Mouse (Mus musculus): Measurements from ENCODE around the gene Pip4k2a. TPM values are rescaled to one million over a fixed set of nuclear protein-coding genes. Genes with fewer than 3 reads are reported as not detected.

Pip4k2a gene
- polyA plus RNA-seq, 1 experiment from 2014 or later = 12.0 TPM

GRCm38 (mm10) chr2:18921570-18922180 is 76.3 kb downstream of the Pip4k2a start:
- TF ChIP-seq CTCF (IDR thresholded peaks at IDR 0.05; ENCODE audit: low read depth) = no peak
- Histone ChIP-seq H3K4me2 (replicated peaks; ENCODE audit: low read depth) (no peak overlapping the region), H3K27me3 (replicated peaks; ENCODE audit: control insufficient read depth, insufficient read depth, low read length) (no peaks in the 10 kb centered on the region), H3K27ac (ENCODE audit: low read depth, low read length) (no peak overlapping the region), H3K36me3 (ENCODE audit: control insufficient read depth, insufficient read depth) (no peaks in the 10 kb centered on the region), H3K4me1 (replicated peaks; ENCODE audit: control insufficient read depth, insufficient read depth, low read length) (no peaks in the 10 kb centered on the region), H3K9me3 (ENCODE audit: control insufficient read depth) (no peaks in the 10 kb centered on the region), H3K4me3 (ENCODE audit: low read depth, low read length) (no peak overlapping the region), H3K9ac (ENCODE audit: low read depth, low read length) (no peak overlapping the region)
- ATAC-seq = no peak
- 44% methylated on average over 1 of the region's 1 CpGs for WGBS

- no peak overlapping the region for H3K4me2 ChIP-seq (replicated peaks; ENCODE audit: low read depth)
- no peak overlapping the region for H3K27ac ChIP-seq (ENCODE audit: low read depth, low read length)
- no peak overlapping the region for H3K9ac ChIP-seq (ENCODE audit: low read depth, low read length)
- no peak overlapping the region for H3K4me3 ChIP-seq (ENCODE audit: low read depth, low read length)
- no peak for TF ChIP-seq CTCF (IDR thresholded peaks at IDR 0.05; ENCODE audit: low read depth)
- H3K27me3 ChIP-seq (replicated peaks; ENCODE audit: control insufficient read depth, insufficient read depth, low read length) = no peaks in the 10 kb centered on the region
- ATAC-seq = no peak
- WGBS = 50% methylated on average over 2 of the region's 2 CpGs
- no peaks in the 10 kb centered on the region for H3K36me3 ChIP-seq (ENCODE audit: control insufficient read depth, insufficient read depth)
- H3K4me1 ChIP-seq (replicated peaks; ENCODE audit: control insufficient read depth, insufficient read depth, low read length) = no peaks in the 10 kb centered on the region
- H3K9me3 ChIP-seq (ENCODE audit: control insufficient read depth) = no peaks in the 10 kb centered on the region
Measured at GRCm38 (mm10) chr2:18920461-18920877, 77.5 kb downstream of the Pip4k2a start.

GRCm38 (mm10) chr2:18919797-18920354 is 78.0 kb downstream of the Pip4k2a start:
- no peak for TF ChIP-seq CTCF (IDR thresholded peaks at IDR 0.05; ENCODE audit: low read depth)
- no peak overlapping the region for H3K9ac ChIP-seq (ENCODE audit: low read depth, low read length)
- no peaks in the 10 kb centered on the region for H3K4me1 ChIP-seq (replicated peaks; ENCODE audit: control insufficient read depth, insufficient read depth, low read length)
- 58% methylated on average over 5 of the region's 5 CpGs for WGBS
- no peak overlapping the region for H3K4me2 ChIP-seq (replicated peaks; ENCODE audit: low read depth)
- no peaks in the 10 kb centered on the region for H3K9me3 ChIP-seq (ENCODE audit: control insufficient read depth)
- H3K27ac ChIP-seq (ENCODE audit: low read depth, low read length) = no peak overlapping the region
- H3K36me3 ChIP-seq (ENCODE audit: control insufficient read depth, insufficient read depth) = no peaks in the 10 kb centered on the region
- no peak overlapping the region for H3K4me3 ChIP-seq (ENCODE audit: low read depth, low read length)
- no peaks in the 10 kb centered on the region for H3K27me3 ChIP-seq (replicated peaks; ENCODE audit: control insufficient read depth, insufficient read depth, low read length)
- no peak for ATAC-seq

- no peak overlapping the region for H3K9ac ChIP-seq (ENCODE audit: low read depth, low read length)
- H3K9me3 ChIP-seq (ENCODE audit: control insufficient read depth) = no peaks in the 10 kb centered on the region
- H3K36me3 ChIP-seq (ENCODE audit: control insufficient read depth, insufficient read depth) = no peaks in the 10 kb centered on the region
- TF ChIP-seq CTCF (IDR thresholded peaks at IDR 0.05; ENCODE audit: low read depth) = no peak
- WGBS = 93% methylated on average over 2 of the region's 2 CpGs
- H3K4me1 ChIP-seq (replicated peaks; ENCODE audit: control insufficient read depth, insufficient read depth, low read length) = no peaks in the 10 kb centered on the region
- H3K27ac ChIP-seq (ENCODE audit: low read depth, low read length) = no peak overlapping the region
- no peaks in the 10 kb centered on the region for H3K27me3 ChIP-seq (replicated peaks; ENCODE audit: control insufficient read depth, insufficient read depth, low read length)
- no peak for ATAC-seq
- H3K4me3 ChIP-seq (ENCODE audit: low read depth, low read length) = no peak overlapping the region
- H3K4me2 ChIP-seq (replicated peaks; ENCODE audit: low read depth) = no peak overlapping the region
Measured at GRCm38 (mm10) chr2:18917838-18918237, 80.1 kb downstream of the Pip4k2a start.

- no peaks in the 10 kb centered on the region for H3K4me1 ChIP-seq (replicated peaks; ENCODE audit: control insufficient read depth, insufficient read depth, low read length)
- WGBS = 93% methylated on average over 1 of the region's 1 CpGs
Measured at GRCm38 (mm10) chr2:18917380-18917750, 80.6 kb downstream of the Pip4k2a start.

GRCm38 (mm10) chr2:18916615-18917379 is 81.1 kb downstream of the Pip4k2a start:
- ATAC-seq = no peak
- no peak for TF ChIP-seq CTCF (IDR thresholded peaks at IDR 0.05; ENCODE audit: low read depth)
- Histone ChIP-seq H3K36me3 (ENCODE audit: control insufficient read depth, insufficient read depth) (no peaks in the 10 kb centered on the region), H3K27me3 (replicated peaks; ENCODE audit: control insufficient read depth, insufficient read depth, low read length) (no peaks in the 10 kb centered on the region), H3K27ac (ENCODE audit: low read depth, low read length) (no peak overlapping the region), H3K4me2 (replicated peaks; ENCODE audit: low read depth) (no peak overlapping the region), H3K4me1 (replicated peaks; ENCODE audit: control insufficient read depth, insufficient read depth, low read length) (no peaks in the 10 kb centered on the region), H3K9me3 (ENCODE audit: control insufficient read depth) (no peaks in the 10 kb centered on the region), H3K4me3 (ENCODE audit: low read depth, low read length) (no peak overlapping the region), H3K9ac (ENCODE audit: low read depth, low read length) (no peak overlapping the region)
- WGBS = 78% methylated on average over 14 of the region's 14 CpGs

More at GRCm38 (mm10) chr2:18917380-18917750, 80.6 kb downstream of the Pip4k2a start:
- Histone ChIP-seq H3K9ac (ENCODE audit: low read depth, low read length) (no peak overlapping the region), H3K27ac (ENCODE audit: low read depth, low read length) (no peak overlapping the region), H3K36me3 (ENCODE audit: control insufficient read depth, insufficient read depth) (no peaks in the 10 kb centered on the region), H3K9me3 (ENCODE audit: control insufficient read depth) (no peaks in the 10 kb centered on the region), H3K4me2 (replicated peaks; ENCODE audit: low read depth) (no peak overlapping the region), H3K27me3 (replicated peaks; ENCODE audit: control insufficient read depth, insufficient read depth, low read length) (no peaks in the 10 kb centered on the region), H3K4me3 (ENCODE audit: low read depth, low read length) (no peak overlapping the region)
- TF ChIP-seq CTCF (IDR thresholded peaks at IDR 0.05; ENCODE audit: low read depth) = no peak
- ATAC-seq = no peak

All from intestine, postnatal 0 days (tissue).